In genomic region chr4:103247249-103247648, GRCm38 (mm10) we compare ENCODE assay signal across 39 mouse cellular contexts. TPM values are rescaled to one million over a fixed set of nuclear protein-coding genes. Genes with fewer than 3 reads are reported as not detected.
"Had no signal": no experiment of that assay in that cellular context is flagged by ENCODE, and none has a peak within 500 bp of the region (broad histone marks: within the 10 kb centered on the region; RNA-seq: fewer than 3 reads in every experiment).

No protein-coding gene starts in this region.

- H3K9ac ChIP-seq: embryonic facial prominence, embryonic 12.5 days; embryonic facial prominence, embryonic 13.5 days; embryonic facial prominence, embryonic 15.5 days; forebrain, embryonic 12.5 days; forebrain, embryonic 13.5 days; forebrain, embryonic 15.5 days; forebrain, postnatal 0 days had no signal

- H3K4me3 ChIP-seq: embryonic facial prominence, embryonic 10.5 days; embryonic facial prominence, embryonic 12.5 days; embryonic facial prominence, embryonic 13.5 days; embryonic facial prominence, embryonic 15.5 days; erythroblast, embryonic 14.5 days; forebrain, embryonic 10.5 days; forebrain, embryonic 12.5 days; forebrain, embryonic 13.5 days; forebrain, embryonic 15.5 days; gastrocnemius, adult 2 months; heart, adult 2 months had no signal

- DNase-seq: cerebellum, adult 8-10 months; cerebellum, adult 9-10 months; cerebellum, adult 9-11 months; cerebellum, postnatal 10 days; cerebellum, postnatal 14 days; cerebellum, postnatal 25 days; cerebellum, postnatal 36 days; embryo, embryonic 11 days; forebrain, postnatal 0 days; gastrocnemius, adult 2 months; gastrocnemius, postnatal 10 days; gastrocnemius, postnatal 14 days; gastrocnemius, postnatal 25 days; gastrocnemius, postnatal 36 days; heart, adult 11 months; heart, adult 18-20 months; heart, adult 2 months had no signal

- H3K36me3 ChIP-seq: embryonic facial prominence, embryonic 10.5 days; embryonic facial prominence, embryonic 12.5 days; embryonic facial prominence, embryonic 13.5 days; embryonic facial prominence, embryonic 15.5 days; forebrain, embryonic 10.5 days; forebrain, embryonic 12.5 days; forebrain, embryonic 15.5 days had no signal

- H3K4me1 ChIP-seq: embryonic facial prominence, embryonic 10.5 days; embryonic facial prominence, embryonic 12.5 days; embryonic facial prominence, embryonic 13.5 days; embryonic facial prominence, embryonic 15.5 days; forebrain, embryonic 10.5 days; forebrain, embryonic 12.5 days; forebrain, embryonic 13.5 days; forebrain, embryonic 15.5 days had no signal

- H3K27ac ChIP-seq: embryonic facial prominence, embryonic 10.5 days; embryonic facial prominence, embryonic 12.5 days; embryonic facial prominence, embryonic 13.5 days; embryonic facial prominence, embryonic 15.5 days; forebrain, embryonic 10.5 days; forebrain, embryonic 12.5 days; forebrain, embryonic 13.5 days; forebrain, embryonic 15.5 days; gastrocnemius, adult 2 months; heart, adult 2 months had no signal

- H3K27me3 ChIP-seq: embryonic facial prominence, embryonic 12.5 days; embryonic facial prominence, embryonic 13.5 days; embryonic facial prominence, embryonic 15.5 days; forebrain, embryonic 12.5 days; forebrain, embryonic 13.5 days; forebrain, embryonic 15.5 days had no signal

- H3K9me3 ChIP-seq: embryonic facial prominence, embryonic 10.5 days; embryonic facial prominence, embryonic 12.5 days; embryonic facial prominence, embryonic 13.5 days; embryonic facial prominence, embryonic 15.5 days; forebrain, embryonic 10.5 days; forebrain, embryonic 12.5 days; forebrain, embryonic 13.5 days; forebrain, embryonic 15.5 days had no signal

RNA-seq across cellular contexts. Expression of gene 4921539E11Rik, which starts 43.4 kb away (rescaled TPM):
- total RNA-seq: common myeloid progenitor, adult 5-6 weeks; forebrain, postnatal 0 days; gastrocnemius, adult 18-20 months; gastrocnemius, adult 2 months; gastrocnemius, adult 8-10 months; gastrocnemius, postnatal 10 days; gastrocnemius, postnatal 14 days; gastrocnemius, postnatal 25 days; gastrocnemius, postnatal 36 days; gastrocnemius, postnatal 4 days; granulocyte monocyte progenitor cell, adult 5-6 weeks; heart, adult 18-20 months; heart, adult 2 months; heart, adult 8-10 months had no signal
- polyA plus RNA-seq: cortical plate, adult 2 months; embryonic facial prominence, embryonic 10.5 days; embryonic facial prominence, embryonic 11.5 days; embryonic facial prominence, embryonic 12.5 days; embryonic facial prominence, embryonic 13.5 days; embryonic facial prominence, embryonic 14.5 days; embryonic facial prominence, embryonic 15.5 days; erythroblast, embryonic 14.5 days; forebrain, embryonic 10.5 days; forebrain, embryonic 11.5 days; forebrain, embryonic 13.5 days; forebrain, embryonic 14.5 days; forebrain, embryonic 15.5 days; forebrain, embryonic 16.5 days; forebrain, postnatal 0 days; frontal cortex, adult 2 months; heart, adult 2 months had no signal
